Mouse (Mus musculus) small intestine, adult 2 months (tissue): ENCODE data around the gene Pcca.

Source experiments
- CTCF ChIP-seq: fragments of 200-500 bp; IDR thresholded peaks from 2 replicates; pipeline ENCODE4 v1.5.1; 2012; ENCODE audit warnings: low read depth, mild to moderate bottlenecking, control low read depth, inconsistent platforms, low read length, moderate library complexity, mixed read lengths; ENCODE audit not compliant: insufficient replicate concordance, insufficient read length; ENCODE audit errors: extremely low read depth
- POLR2A ChIP-seq: fragments of 200-500 bp; IDR thresholded peaks from 2 replicates; pipeline ENCODE4 v1.6.1; 2012; ENCODE audit warnings: low read depth, mild to moderate bottlenecking, control low read depth, inconsistent platforms, low read length, moderate library complexity

- TF ChIP-seq POLR2A: no peak
- TF ChIP-seq CTCF: no peak
Observed at GRCm38 (mm10) chr14:122756671-122757070, 222.5 kb downstream of the Pcca start.
